ENCODE assay signal across 8 mouse cellular contexts in genomic region chr1:115684518-115685368, GRCm38 (mm10). TPM values are rescaled to one million over a fixed set of nuclear protein-coding genes. Genes with fewer than 3 reads are reported as not detected.
DNase-seq lines count a peak whose midpoint lies in the region; ATAC-seq and TF ChIP-seq lines count a peak whose summit lies in the region.

Cntnap5a (plus strand) TSS chr1:115684756.

- H3K4me3 ChIP-seq in kidney, embryonic 14.5 days (ENCODE audit: low read length), result no peak within 1 kb of the TSS
- no peak within 1 kb of the TSS for H3K4me3 ChIP-seq in limb, embryonic 13.5 days
- H3K4me3 ChIP-seq in olfactory bulb, adult 2 months (ENCODE audit: insufficient read depth, low read depth, low read length), result peak within 1 kb of the TSS; percentile 60

- no peaks in the 10 kb centered on the region for H3K36me3 ChIP-seq in kidney, embryonic 14.5 days (ENCODE audit: control insufficient read depth, insufficient read depth, low read length)
- H3K36me3 ChIP-seq in limb, embryonic 13.5 days, result no peaks in the 10 kb centered on the region

- TF ChIP-seq CTCF in olfactory bulb, adult 2 months (IDR thresholded peaks at IDR 0.05; ENCODE audit: insufficient read depth, low read depth, low read length), result no peak

- DNase-seq in cerebellum, adult 8-10 months, result no peak
- DNase-seq in embryo, embryonic 10 days (ENCODE audit: low spot score), result peak; percentile 87
- peak; percentile 42 to 68 for DNase-seq in gastrocnemius, postnatal 4 days (ENCODE audit: low spot score in 2 of 2)
- peak; percentile 21 for DNase-seq in yolk sac, embryonic 10.5 days (ENCODE audit: low spot score)

- H3K4me1 ChIP-seq in kidney, embryonic 14.5 days (ENCODE audit: control insufficient read depth, insufficient read depth, low read length), result no peaks in the 10 kb centered on the region
- no peaks in the 10 kb centered on the region for H3K4me1 ChIP-seq in limb, embryonic 13.5 days
- no peaks in the 10 kb centered on the region for H3K4me1 ChIP-seq in olfactory bulb, adult 2 months (ENCODE audit: control insufficient read depth, insufficient read depth, low read length)

- no peaks in the 10 kb centered on the region for H3K9me3 ChIP-seq in kidney, embryonic 14.5 days (ENCODE audit: control insufficient read depth, low read length)
- no peaks in the 10 kb centered on the region for H3K9me3 ChIP-seq in limb, embryonic 13.5 days

- WGBS in kidney, embryonic 14.5 days, result 13% methylated on average over 26 of the region's 26 CpGs
- WGBS in limb, embryonic 13.5 days, result 13% methylated on average over 26 of the region's 26 CpGs
- WGBS in olfactory bulb, adult 2 months, result 7% methylated on average over 26 of the region's 26 CpGs

- no peak within 1 kb of the TSS for H3K4me2 ChIP-seq in kidney, embryonic 14.5 days (replicated peaks; ENCODE audit: low read depth, low read length)
- no peak within 1 kb of the TSS for H3K4me2 ChIP-seq in limb, embryonic 13.5 days (replicated peaks)

- ATAC-seq in cerebellum, adult (ENCODE audit: insufficient number of reproducible peaks, low FRiP score, low TSS enrichment), result peak; percentile 65
- peak; percentile 93 for ATAC-seq in kidney, embryonic 14.5 days (ENCODE audit: low FRiP score, low TSS enrichment)
- ATAC-seq in limb, embryonic 13.5 days (ENCODE audit: low FRiP score, low read depth), result peak; percentile 75

- no peak within 1 kb of the TSS for H3K27ac ChIP-seq in kidney, embryonic 14.5 days (ENCODE audit: low read depth, low read length)
- no peak within 1 kb of the TSS for H3K27ac ChIP-seq in limb, embryonic 13.5 days
- H3K27ac ChIP-seq in olfactory bulb, adult 2 months (ENCODE audit: insufficient read depth, low read depth, low read length), result no peak within 1 kb of the TSS

- no peak within 1 kb of the TSS for H3K9ac ChIP-seq in kidney, embryonic 14.5 days (ENCODE audit: low read depth, low read length)
- H3K9ac ChIP-seq in limb, embryonic 13.5 days, result no peak within 1 kb of the TSS

- no peaks in the 10 kb centered on the region for H3K27me3 ChIP-seq in kidney, embryonic 14.5 days (ENCODE audit: control insufficient read depth, insufficient read depth, low read length)
- H3K27me3 ChIP-seq in limb, embryonic 13.5 days, result no peaks in the 10 kb centered on the region

- no peak for TF ChIP-seq POLR2A in olfactory bulb, adult 2 months (IDR thresholded peaks at IDR 0.05; ENCODE audit: insufficient read depth, low read depth, low read length)

RNA-seq across cellular contexts. Expression of gene Cntnap5a, which starts in this region (rescaled TPM):
- under 1 TPM; 0.02 to 0.05 TPM for total RNA-seq in gastrocnemius, postnatal 4 days (2021)
- polyA plus RNA-seq in kidney, embryonic 14.5 days (2014; fragmentation: Nextera tagmentation; extraction: Ambion mirVana), result not detected in 2 replicates
- 0.01 and 0.03 TPM in 2 replicates for polyA plus RNA-seq in limb, embryonic 13.5 days (2015; fragmentation: Nextera tagmentation; extraction: Ambion mirVana)
- not detected in 2 replicates for polyA plus RNA-seq in olfactory bulb, adult 2 months (2012; ENCODE audit: insufficient read depth, insufficient read length, low replicate concordance, missing spikeins)

Comparison
In these comparisons a context has a peak if more than half of its experiments do, and no peak if none do; other contexts are left out.
1. Peak in DNase-seq in gastrocnemius, postnatal 4 days; RNA of the gene not detected or under 1 TPM.
2. Peak in ATAC-seq in kidney, embryonic 14.5 days; RNA of the gene not detected or under 1 TPM.
3. Peak in ATAC-seq in limb, embryonic 13.5 days; RNA of the gene not detected or under 1 TPM.